Mouse (Mus musculus) adrenal gland, adult 8-10 months (tissue): ENCODE measurements around the gene Olfr1415. TPM values are rescaled to one million over a fixed set of nuclear protein-coding genes. Genes with fewer than 3 reads are reported as not detected.

Experiments
- microRNA-seq, 2 experiments: library from miRNA; unstranded; fragments of <30 nt; microRNA quantifications; one replicate each; pipeline ENCODE4 v1.2.0; 2022
- total RNA-seq, 4 experiments: library from RNA; stranded (reverse); gene quantifications; 2 replicates each; pipeline ENCODE4 v1.2.4; 2022

The Olfr1415 gene
- total RNA-seq, 4 experiments from 2014 or later = 0.12 TPM; not detected in 3

Small RNA genes lying within 50 kb of the gene (microRNA-seq; reads per million reads assigned to microRNA genes)
- 1.1 to 2.2 reads per million in 2 experiments for gene Mir6900

Other genes starting within 250 kb of the Olfr1415 start
- gene Ndufa10, start 22.2 kb downstream of the Olfr1415 start, total RNA-seq = 100 to 1,000 TPM; 209 to 284 (median 255) TPM
- gene Olfr1416, start 11.0 kb downstream of the Olfr1415 start, total RNA-seq = not detected
- gene Olfr1414, start 22.6 kb upstream of the Olfr1415 start, total RNA-seq = under 1 TPM in 2 of 4 experiments, not detected in 2; 0.06 to 0.07 TPM
- not detected for gene Olfr1413, start 75.2 kb upstream of the Olfr1415 start, total RNA-seq
- gene Olfr1412, start 89.7 kb upstream of the Olfr1415 start, total RNA-seq = not detected
- gene Olfr1411, start 98.3 kb upstream of the Olfr1415 start, total RNA-seq = not detected
- not detected for gene Olfr1410, start 109.7 kb upstream of the Olfr1415 start, total RNA-seq
- gene Olfr12, start 121.7 kb upstream of the Olfr1415 start, total RNA-seq = not detected
- gene Cops9, start 145.9 kb upstream of the Olfr1415 start, total RNA-seq = 100 to 1,000 TPM; 279 to 327 (median 313) TPM
- gene Otos, start 152.7 kb upstream of the Olfr1415 start, total RNA-seq = under 1 TPM in 1 of 4 experiments, not detected in 3; 0.56 TPM